Mouse (Mus musculus): ENCODE measurements around the gene Casq2. TPM values are rescaled to one million over a fixed set of nuclear protein-coding genes. Genes with fewer than 3 reads are reported as not detected.

Gene Casq2
- polyA plus RNA-seq (2012) = not detected in 2 replicates

- no peak for TF ChIP-seq GATA1 (IDR thresholded peaks at IDR 0.05; ENCODE audit: low read length)
These were observed at the start of gene Casq2 for GRCm38 (mm10) chr3:102086283-102086682. Gene Casq2 (plus strand): TSS chr3:102086415.

- no peak for TF ChIP-seq GATA1 (IDR thresholded peaks at IDR 0.05; ENCODE audit: low read length)
These were observed 48.4 kb upstream of the Casq2 start for GRCm38 (mm10) chr3:102037806-102038205.

- TF ChIP-seq GATA1 (IDR thresholded peaks at IDR 0.05; ENCODE audit: low read length) = no peak
These were observed 47.6 kb upstream of the Casq2 start for GRCm38 (mm10) chr3:102038608-102039007.

- no peak for TF ChIP-seq GATA1 (IDR thresholded peaks at IDR 0.05; ENCODE audit: low read length)
These were observed 44.6 kb upstream of the Casq2 start for GRCm38 (mm10) chr3:102041632-102042031.

GRCm38 (mm10) chr3:102045071-102045470 is 41.1 kb upstream of the Casq2 start:
- no peak for TF ChIP-seq GATA1 (IDR thresholded peaks at IDR 0.05; ENCODE audit: low read length)

- TF ChIP-seq GATA1 (IDR thresholded peaks at IDR 0.05; ENCODE audit: low read length) = no peak
These were observed 38.7 kb upstream of the Casq2 start for GRCm38 (mm10) chr3:102047532-102047931.

- TF ChIP-seq GATA1 (IDR thresholded peaks at IDR 0.05; ENCODE audit: low read length) = no peak
These were observed 36.8 kb upstream of the Casq2 start for GRCm38 (mm10) chr3:102049207-102050104.

DNA sequence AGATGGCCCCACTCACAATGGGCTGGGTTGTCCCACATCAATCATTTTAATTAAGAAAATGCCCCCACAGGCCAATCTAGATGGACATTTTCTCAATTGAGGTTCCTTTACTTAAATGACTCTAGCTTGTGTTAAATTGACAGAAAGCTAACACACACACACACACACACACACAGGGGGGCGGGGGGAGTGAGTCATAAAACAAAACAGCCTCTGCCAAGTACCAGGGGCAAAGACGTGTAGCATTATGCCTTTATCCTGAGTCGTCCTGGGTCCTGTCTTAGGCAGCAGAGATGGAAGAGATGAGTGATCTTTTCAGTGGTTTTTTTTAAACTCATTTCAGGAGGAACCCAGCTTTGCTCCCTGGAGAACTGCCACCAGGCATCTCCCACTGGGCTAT is 34.2 kb upstream of the Casq2 start:
- no peak for TF ChIP-seq GATA1 (IDR thresholded peaks at IDR 0.05; ENCODE audit: low read length)

- TF ChIP-seq GATA1 (IDR thresholded peaks at IDR 0.05; ENCODE audit: low read length) = no peak
These were observed 32.9 kb upstream of the Casq2 start for GRCm38 (mm10) chr3:102053293-102053692.

DNA sequence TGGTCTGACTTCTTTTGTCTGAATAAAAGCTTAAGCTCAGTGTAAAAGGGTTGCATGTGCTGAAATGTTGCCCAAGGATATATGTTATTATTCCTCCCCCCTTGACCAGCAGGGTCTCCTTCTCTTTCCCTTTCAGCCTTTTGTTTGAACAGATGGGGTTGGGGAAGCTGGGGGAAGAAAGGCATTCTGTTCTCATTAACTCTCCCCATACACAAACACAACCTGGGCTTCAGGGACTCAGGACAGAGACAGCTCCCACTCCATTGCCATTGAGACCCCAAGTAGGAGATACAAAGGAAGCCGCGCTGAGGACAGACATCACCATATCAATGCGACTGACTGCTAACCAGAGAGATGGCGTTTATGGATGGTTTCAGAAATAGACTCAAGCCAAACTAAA is 30.3 kb upstream of the Casq2 start:
- TF ChIP-seq GATA1 (IDR thresholded peaks at IDR 0.05; ENCODE audit: low read length) = no peak

DNA sequence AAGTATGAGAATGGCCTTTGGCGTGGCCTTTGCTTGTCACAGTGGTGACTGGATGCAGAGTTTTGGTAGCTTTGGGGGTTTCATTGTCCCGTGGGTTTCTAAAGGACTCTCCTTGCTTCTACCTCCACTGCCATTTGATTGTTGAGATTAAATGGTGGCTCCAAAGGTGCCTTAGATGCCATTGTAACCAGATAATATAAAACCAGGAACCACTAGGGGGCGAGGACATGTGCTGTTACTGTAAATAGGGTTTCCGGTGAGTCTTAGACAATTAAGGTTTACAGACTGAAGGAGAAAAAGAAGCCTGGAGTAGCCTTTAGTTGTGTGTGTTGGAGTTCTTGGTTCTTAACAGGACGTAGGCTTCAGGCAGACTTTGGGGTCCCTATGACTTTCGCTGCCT is 26.1 kb upstream of the Casq2 start:
- TF ChIP-seq GATA1 (IDR thresholded peaks at IDR 0.05; ENCODE audit: low read length) = no peak

GRCm38 (mm10) chr3:102061923-102062670 is 24.1 kb upstream of the Casq2 start:
- no peak for TF ChIP-seq GATA1 (IDR thresholded peaks at IDR 0.05; ENCODE audit: low read length)

DNA sequence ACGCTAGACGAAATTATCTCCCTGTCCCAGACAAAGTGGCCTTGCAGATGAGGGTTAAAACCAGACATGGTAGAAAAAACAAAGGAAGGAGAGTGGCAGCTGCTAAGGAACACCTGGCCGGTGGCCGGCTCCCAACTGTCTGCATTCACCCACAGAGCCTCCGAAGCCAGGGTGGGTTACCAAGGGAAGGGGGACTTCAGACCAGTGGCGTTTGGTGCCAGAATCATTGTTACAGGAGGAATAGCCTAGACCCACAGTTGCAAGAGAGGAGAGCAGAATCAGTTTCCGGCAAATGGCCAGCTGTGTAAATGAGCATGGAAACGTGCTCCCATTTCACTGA is 23.6 kb upstream of the Casq2 start:
- TF ChIP-seq GATA1 (IDR thresholded peaks at IDR 0.05; ENCODE audit: low read length) = no peak

GRCm38 (mm10) chr3:102063273-102064120 is 22.7 kb upstream of the Casq2 start:
- no peak for TF ChIP-seq GATA1 (IDR thresholded peaks at IDR 0.05; ENCODE audit: low read length)

GRCm38 (mm10) chr3:102064566-102064965 is 21.6 kb upstream of the Casq2 start:
- TF ChIP-seq GATA1 (IDR thresholded peaks at IDR 0.05; ENCODE audit: low read length) = no peak

DNA sequence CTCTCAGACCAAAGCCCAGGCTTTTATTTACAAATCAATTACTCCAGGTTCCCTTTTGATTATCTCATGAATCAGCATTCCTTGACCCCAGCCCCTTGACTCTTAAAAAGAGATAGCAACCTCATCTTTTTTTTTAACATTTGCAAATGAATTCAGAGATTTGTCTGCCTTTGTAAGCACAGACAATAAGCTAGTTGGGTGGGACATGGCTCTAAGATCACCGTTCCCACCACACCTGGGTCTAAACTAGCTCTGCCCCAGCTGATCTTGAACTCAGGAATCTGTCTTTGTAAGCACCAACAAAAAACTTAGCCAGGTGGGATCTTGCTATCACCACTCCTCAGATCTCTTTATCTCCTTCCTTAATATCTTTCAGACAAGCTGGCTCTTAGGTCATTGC is 18.9 kb upstream of the Casq2 start:
- TF ChIP-seq GATA1 (IDR thresholded peaks at IDR 0.05; ENCODE audit: low read length) = no peak

Measured in G1E-ER4 (cell line).